Mouse (Mus musculus) adrenal gland, postnatal 10 days (tissue): ENCODE measurements around the gene Gpc4. TPM values are rescaled to one million over a fixed set of nuclear protein-coding genes. Genes with fewer than 3 reads are reported as not detected.

ENCODE experiments used
- DNase-seq: peaks from one replicate; pipeline ENCODE4 v3.0.0; 2021; ENCODE audit warnings: mixed read lengths
- total RNA-seq, 2 experiments: library from RNA; stranded (reverse); gene quantifications; 2 replicates each; pipeline ENCODE4 v1.2.3; 2021

The Gpc4 gene
- total RNA-seq, 2 experiments from 2014 or later: 96.0 to 113 TPM

- DNase-seq: peak; percentile 41
These were observed 147.4 kb downstream of the Gpc4 start for GRCm38 (mm10) chrX:52017660-52018059.

Other genes with a start within 250 kb of the Gpc4 start
- gene 1700080O16Rik, start 192.5 kb downstream of the Gpc4 start, total RNA-seq: not detected